Mouse (Mus musculus): ENCODE measurements at regions not wholly inside any gene's neighbourhood (a gene's known extent, or its start where the extent isn't known, plus 50 kb on each side); places are given as distances from the start of the nearest gene placed in this dataset.

GRCm38 (mm10) chr3:31368259-31368658 lies 58.1 kb upstream of the Slc7a14 start:
- no peak overlapping the region for H3K4me2 ChIP-seq (ENCODE audit: low read length)
- no peaks in the 10 kb centered on the region for H3K27me3 ChIP-seq (replicated peaks; ENCODE audit: control insufficient read depth, insufficient read depth, low read length)
- no peak overlapping the region for H3K9ac ChIP-seq (ENCODE audit: low read length)
- 62% methylated on average over 2 of the region's 2 CpGs for WGBS
- ATAC-seq (replicated peaks; ENCODE audit: low FRiP score, low TSS enrichment, low read depth) (no peak), DNase-seq (ENCODE audit: low spot score) (no peak)
- H3K4me1 ChIP-seq (replicated peaks; ENCODE audit: control insufficient read depth, insufficient read depth, low read length) = no peaks in the 10 kb centered on the region
- no peaks in the 10 kb centered on the region for H3K9me3 ChIP-seq (ENCODE audit: control insufficient read depth, low read length)
- H3K4me3 ChIP-seq (ENCODE audit: low read depth, low read length) = no peak overlapping the region
- H3K36me3 ChIP-seq (ENCODE audit: control insufficient read depth, insufficient read depth, low read length) = no peaks in the 10 kb centered on the region
- no peak overlapping the region for H3K27ac ChIP-seq (ENCODE audit: low read depth)

Measured in intestine, embryonic 14.5 days (tissue).